25 mouse cellular contexts compared by ENCODE assay signal in genomic region chr9:25795142-25795910, GRCm38 (mm10).
DNase-seq lines count a peak whose midpoint lies in the region; ATAC-seq and TF ChIP-seq lines count a peak whose summit lies in the region.
"Had no signal": no experiment of that assay in that cellular context is flagged by ENCODE, and none has a peak within 500 bp of the region (broad histone marks: within the 10 kb centered on the region; RNA-seq: fewer than 3 reads in every experiment).

No protein-coding gene starts in this region.

- H3K79me2 ChIP-seq in liver, adult 2 months (ENCODE audit: control insufficient read depth, insufficient read depth, low read length): no peaks in the 10 kb centered on the region

- peak; percentile 3 for DNase-seq in forebrain, embryonic 14.5 days (ENCODE audit: low spot score)
- peak; percentile 76 for DNase-seq in liver, adult 2 months (ENCODE audit: extremely low read depth, low read depth, low spot score)
- no peak for DNase-seq in liver, embryonic 11.5 days (ENCODE audit: low spot score)
- DNase-seq in brain, adult 2 months (ENCODE audit: low read depth, low spot score): peak; percentile 3
- peak; percentile 22 for DNase-seq in lung, postnatal 14 days
- no peak for DNase-seq in ovary, postnatal 10 days (ENCODE audit: low spot score)
- DNase-seq: adrenal gland, postnatal 25 days; cerebellum, adult 8-10 months; gastrocnemius, adult 2 months; heart, postnatal 14 days; kidney, adult 18-20 months; layer of hippocampus, postnatal 36 days; right cerebral cortex, postnatal 25 days; thymus, adult 18-20 months; thymus, postnatal 4 days had no signal

- no peak for TF ChIP-seq CTCF in liver, adult 2 months (IDR thresholded peaks at IDR 0.05; ENCODE audit: low read depth, low read length)

- no peaks in the 10 kb centered on the region for H3K27me3 ChIP-seq in forebrain, embryonic 14.5 days (replicated peaks; ENCODE audit: control insufficient read depth, insufficient read depth, low read length)
- no peaks in the 10 kb centered on the region for H3K27me3 ChIP-seq in forebrain, embryonic 12.5 days
- no peaks in the 10 kb centered on the region for H3K27me3 ChIP-seq in liver, adult 2 months (ENCODE audit: control insufficient read depth, insufficient read depth, low read length)
- no peaks in the 10 kb centered on the region for H3K27me3 ChIP-seq in liver, embryonic 11.5 days (replicated peaks; ENCODE audit: control insufficient read depth, insufficient read depth, low read length)
- H3K27me3 ChIP-seq: CH12.LX; embryonic facial prominence, embryonic 13.5 days; heart, embryonic 12.5 days; liver, embryonic 12.5 days; neural tube, embryonic 15.5 days; stomach, embryonic 15.5 days had no signal

- no peaks in the 10 kb centered on the region for H3K4me1 ChIP-seq in forebrain, embryonic 14.5 days (ENCODE audit: control insufficient read depth, insufficient read depth, low read length)
- H3K4me1 ChIP-seq in forebrain, embryonic 12.5 days: no peaks in the 10 kb centered on the region
- H3K4me1 ChIP-seq in liver, adult 2 months (ENCODE audit: control insufficient read depth, insufficient read depth, low read length): 0 out of 2 replicates have a peak, but pooled peaks cover 2% of the 10 kb centered on the region
- no peaks in the 10 kb centered on the region for H3K4me1 ChIP-seq in liver, embryonic 11.5 days (replicated peaks; ENCODE audit: control insufficient read depth, insufficient read depth, low read length)
- H3K4me1 ChIP-seq: embryonic facial prominence, embryonic 13.5 days; heart, embryonic 12.5 days; liver, embryonic 12.5 days; neural tube, embryonic 15.5 days; stomach, embryonic 15.5 days had no signal

- 77% methylated on average over 8 of the region's 8 CpGs for WGBS in forebrain, embryonic 14.5 days
- 87% methylated on average over 8 of the region's 8 CpGs for WGBS in forebrain, embryonic 12.5 days
- WGBS in liver, adult 2 months: 33% methylated on average over 8 of the region's 8 CpGs
- 76% methylated on average over 8 of the region's 8 CpGs for WGBS in liver, embryonic 11.5 days

- no peak overlapping the region for H3K9ac ChIP-seq in forebrain, embryonic 14.5 days (ENCODE audit: low read length)
- H3K9ac ChIP-seq in forebrain, embryonic 12.5 days: no peak overlapping the region
- no peak overlapping the region for H3K9ac ChIP-seq in liver, adult 2 months (ENCODE audit: low read depth, low read length)
- no peak overlapping the region for H3K9ac ChIP-seq in liver, embryonic 11.5 days (ENCODE audit: low read depth, low read length)
- H3K9ac ChIP-seq: embryonic facial prominence, embryonic 13.5 days; heart, embryonic 12.5 days; liver, embryonic 12.5 days; neural tube, embryonic 15.5 days; stomach, embryonic 15.5 days had no signal

- no peak overlapping the region for H3K4me3 ChIP-seq in forebrain, embryonic 14.5 days (ENCODE audit: low read depth, low read length)
- no peak overlapping the region for H3K4me3 ChIP-seq in forebrain, embryonic 12.5 days (replicated peaks)
- no peak overlapping the region for H3K4me3 ChIP-seq in liver, adult 2 months (ENCODE audit: insufficient read depth, low read depth, low read length)
- no peak overlapping the region for H3K4me3 ChIP-seq in liver, embryonic 11.5 days (ENCODE audit: low read depth, low read length)
- H3K4me3 ChIP-seq: embryonic facial prominence, embryonic 13.5 days; gastrocnemius, adult 2 months; heart, embryonic 12.5 days; liver, embryonic 12.5 days; neural tube, embryonic 15.5 days; stomach, embryonic 15.5 days had no signal

- no peak overlapping the region for H3K27ac ChIP-seq in forebrain, embryonic 14.5 days (ENCODE audit: low read depth, low read length)
- no peak overlapping the region for H3K27ac ChIP-seq in forebrain, embryonic 12.5 days
- H3K27ac ChIP-seq in liver, adult 2 months (replicated peaks; ENCODE audit: insufficient read depth, low read depth, low read length): no peak overlapping the region
- H3K27ac ChIP-seq in liver, embryonic 11.5 days (ENCODE audit: low read depth, low read length): no peak overlapping the region
- H3K27ac ChIP-seq: embryonic facial prominence, embryonic 13.5 days; gastrocnemius, adult 2 months; kidney, postnatal 0 days; liver, embryonic 12.5 days; macrophage; neural tube, embryonic 15.5 days; stomach, embryonic 15.5 days had no signal

- no peaks in the 10 kb centered on the region for H3K9me3 ChIP-seq in forebrain, embryonic 14.5 days (replicated peaks; ENCODE audit: control insufficient read depth, low read length)
- H3K9me3 ChIP-seq in forebrain, embryonic 12.5 days: no peaks in the 10 kb centered on the region
- no peaks in the 10 kb centered on the region for H3K9me3 ChIP-seq in liver, embryonic 11.5 days (ENCODE audit: control insufficient read depth, low read length)
- H3K9me3 ChIP-seq: embryonic facial prominence, embryonic 13.5 days; liver, embryonic 12.5 days; neural tube, embryonic 15.5 days; stomach, embryonic 15.5 days had no signal

- H3K4me2 ChIP-seq in forebrain, embryonic 14.5 days (ENCODE audit: low read length): no peak overlapping the region
- H3K4me2 ChIP-seq in forebrain, embryonic 12.5 days: no peak overlapping the region
- no peak overlapping the region for H3K4me2 ChIP-seq in liver, embryonic 11.5 days
- H3K4me2 ChIP-seq: embryonic facial prominence, embryonic 13.5 days; heart, embryonic 12.5 days; liver, embryonic 12.5 days; midbrain, embryonic 11.5 days; neural tube, embryonic 15.5 days; stomach, embryonic 15.5 days had no signal

- ATAC-seq in forebrain, embryonic 14.5 days: no peak
- no peak for ATAC-seq in forebrain, embryonic 12.5 days (ENCODE audit: low FRiP score)
- no peak for ATAC-seq in liver, embryonic 11.5 days (replicated peaks; ENCODE audit: low FRiP score)
- ATAC-seq: liver, embryonic 12.5 days had no signal

- TF ChIP-seq POLR2A in liver, adult 2 months (IDR thresholded peaks at IDR 0.05; ENCODE audit: extremely low read depth, insufficient read depth, low read length): no peak

- no peaks in the 10 kb centered on the region for H3K36me3 ChIP-seq in forebrain, embryonic 14.5 days (ENCODE audit: control insufficient read depth, insufficient read depth, low read length)
- H3K36me3 ChIP-seq in forebrain, embryonic 12.5 days (replicated peaks): no peaks in the 10 kb centered on the region
- H3K36me3 ChIP-seq in liver, adult 2 months (ENCODE audit: control insufficient read depth, insufficient read depth, low read length): no peaks in the 10 kb centered on the region
- no peaks in the 10 kb centered on the region for H3K36me3 ChIP-seq in liver, embryonic 11.5 days (ENCODE audit: control insufficient read depth, insufficient read depth, low read length)
- H3K36me3 ChIP-seq: embryonic facial prominence, embryonic 13.5 days; heart, embryonic 12.5 days; liver, embryonic 12.5 days; neural tube, embryonic 15.5 days; stomach, embryonic 15.5 days had no signal

Comparison
In these comparisons a context has a peak if more than half of its experiments do, and no peak if none do; other contexts are left out.
1. DNase-seq: peak in forebrain, embryonic 14.5 days (single experiment), liver, adult 2 months (single experiment), brain, adult 2 months (single experiment) and lung, postnatal 14 days (single experiment); none in liver, embryonic 11.5 days (single experiment) and ovary, postnatal 10 days (single experiment).